Mouse (Mus musculus): ENCODE results near the gene Rasgef1a. TPM values are rescaled to one million over a fixed set of nuclear protein-coding genes. Genes with fewer than 3 reads are reported as not detected.

The Rasgef1a gene
- polyA plus RNA-seq, 2 experiments = 0.15 TPM; not detected in 1

DNA sequence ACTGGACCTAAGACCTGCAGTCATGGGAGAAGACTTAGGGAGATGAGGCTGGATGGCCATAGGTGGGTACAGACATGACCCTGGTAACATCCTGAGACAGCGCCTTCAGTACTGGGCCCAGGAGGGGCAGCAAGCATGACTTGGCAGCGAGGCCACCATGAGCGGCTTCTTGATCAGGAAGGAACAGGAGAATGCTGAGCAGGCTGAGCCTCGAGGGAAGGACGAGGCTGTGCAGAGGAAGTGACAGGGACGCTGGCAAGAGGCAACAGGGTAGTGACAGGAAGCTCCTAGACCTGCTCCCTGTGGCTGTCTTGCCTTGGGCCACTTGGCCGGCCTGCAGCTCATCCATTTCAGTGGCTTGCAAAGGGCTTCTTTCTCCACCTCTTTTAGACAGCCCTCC is 66.2 kb downstream of the Rasgef1a start:
- no peak overlapping the region for H3K4me3 ChIP-seq (replicated peaks; ENCODE audit: low read length)
- H3K27me3 ChIP-seq (ENCODE audit: control insufficient read depth, insufficient read depth, low read length) = no peaks in the 10 kb centered on the region
- no peak overlapping the region for H3K27ac ChIP-seq (replicated peaks; ENCODE audit: low read depth, low read length)
- no peaks in the 10 kb centered on the region for H3K4me1 ChIP-seq (ENCODE audit: control insufficient read depth, insufficient read depth, low read length)
- no peak overlapping the region for H3K4me2 ChIP-seq (replicated peaks; ENCODE audit: low read depth, low read length, severe bottlenecking)
- H3K36me3 ChIP-seq (ENCODE audit: control insufficient read depth, insufficient read depth, low read length) = no peaks in the 10 kb centered on the region
- TF ChIP-seq POLR2A (IDR thresholded peaks at IDR 0.05; ENCODE audit: borderline replicate concordance, extremely low read depth, insufficient read depth, insufficient read length) = no peak
- WGBS = 81% methylated on average over 7 of the region's 7 CpGs
- no peak for DNase-seq (ENCODE audit: low spot score)
- no peak for ATAC-seq (ENCODE audit: low FRiP score, low read depth)
- no peak overlapping the region; the same call in 1 of the 2 replicates for H3K9ac ChIP-seq (ENCODE audit: low read depth, low read length, severe bottlenecking)
- H3K9me3 ChIP-seq (ENCODE audit: control insufficient read depth, low read length) = no peaks in the 10 kb centered on the region

GRCm38 (mm10) chr6:118078751-118079150 is 67.5 kb downstream of the Rasgef1a start:
- no peaks in the 10 kb centered on the region for H3K27me3 ChIP-seq (ENCODE audit: control insufficient read depth, insufficient read depth, low read length)
- no peak for TF ChIP-seq POLR2A (IDR thresholded peaks at IDR 0.05; ENCODE audit: borderline replicate concordance, extremely low read depth, insufficient read depth, insufficient read length)
- H3K4me2 ChIP-seq (replicated peaks; ENCODE audit: low read depth, low read length, severe bottlenecking) = no peak overlapping the region
- H3K9ac ChIP-seq (ENCODE audit: low read depth, low read length, severe bottlenecking) = no peak overlapping the region
- no peak for ATAC-seq (ENCODE audit: low FRiP score, low read depth)
- DNase-seq (ENCODE audit: low spot score) = no peak
- WGBS = 56% methylated on average over 10 of the region's 10 CpGs
- no peaks in the 10 kb centered on the region for H3K4me1 ChIP-seq (ENCODE audit: control insufficient read depth, insufficient read depth, low read length)
- H3K27ac ChIP-seq (replicated peaks; ENCODE audit: low read depth, low read length) = no peak overlapping the region
- no peaks in the 10 kb centered on the region for H3K9me3 ChIP-seq (ENCODE audit: control insufficient read depth, low read length)
- H3K36me3 ChIP-seq (ENCODE audit: control insufficient read depth, insufficient read depth, low read length) = no peaks in the 10 kb centered on the region
- no peak overlapping the region for H3K4me3 ChIP-seq (replicated peaks; ENCODE audit: low read length)

DNA sequence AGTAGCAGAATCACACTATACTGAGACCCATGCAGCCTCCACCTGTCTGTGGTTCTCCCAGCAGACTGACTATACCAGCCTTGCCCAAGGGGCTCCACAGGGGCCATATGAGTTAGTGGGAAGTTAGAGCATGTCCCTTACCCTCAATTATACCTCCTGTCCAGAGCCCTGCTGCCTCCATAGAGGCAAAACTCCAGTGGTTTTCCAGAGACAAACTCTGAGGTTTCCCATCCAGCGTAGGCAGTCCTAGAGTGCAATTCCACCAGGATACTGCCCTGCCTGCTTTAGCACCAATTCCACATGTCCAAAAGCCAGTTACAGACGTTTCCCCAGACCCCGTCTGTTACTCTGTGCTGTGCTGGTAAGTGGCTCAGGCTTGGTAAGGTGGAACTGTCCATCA is 68.1 kb downstream of the Rasgef1a start:
- Histone ChIP-seq H3K27ac (replicated peaks; ENCODE audit: low read depth, low read length) (no peak overlapping the region), H3K4me3 (replicated peaks; ENCODE audit: low read length) (no peak overlapping the region), H3K4me1 (ENCODE audit: control insufficient read depth, insufficient read depth, low read length) (no peaks in the 10 kb centered on the region), H3K27me3 (ENCODE audit: control insufficient read depth, insufficient read depth, low read length) (no peaks in the 10 kb centered on the region), H3K9ac (ENCODE audit: low read depth, low read length, severe bottlenecking) (no peak overlapping the region), H3K9me3 (ENCODE audit: control insufficient read depth, low read length) (no peaks in the 10 kb centered on the region), H3K36me3 (ENCODE audit: control insufficient read depth, insufficient read depth, low read length) (no peaks in the 10 kb centered on the region), H3K4me2 (replicated peaks; ENCODE audit: low read depth, low read length, severe bottlenecking) (no peak overlapping the region)
- no peak for ATAC-seq (ENCODE audit: low FRiP score, low read depth)
- TF ChIP-seq POLR2A (IDR thresholded peaks at IDR 0.05; ENCODE audit: borderline replicate concordance, extremely low read depth, insufficient read depth, insufficient read length) = no peak
- no peak for DNase-seq (ENCODE audit: low spot score)
- 51% methylated on average over 3 of the region's 3 CpGs for WGBS

GRCm38 (mm10) chr6:118079762-118080465 is 68.7 kb downstream of the Rasgef1a start:
- ATAC-seq (ENCODE audit: low FRiP score, low read depth) (no peak), DNase-seq (ENCODE audit: low spot score) (no peak)
- no peak overlapping the region for H3K27ac ChIP-seq (replicated peaks; ENCODE audit: low read depth, low read length)
- no peak overlapping the region for H3K9ac ChIP-seq (ENCODE audit: low read depth, low read length, severe bottlenecking)
- no peaks in the 10 kb centered on the region for H3K9me3 ChIP-seq (ENCODE audit: control insufficient read depth, low read length)
- 56% methylated on average over 10 of the region's 10 CpGs for WGBS
- H3K4me3 ChIP-seq (replicated peaks; ENCODE audit: low read length) = no peak overlapping the region
- TF ChIP-seq POLR2A (IDR thresholded peaks at IDR 0.05; ENCODE audit: borderline replicate concordance, extremely low read depth, insufficient read depth, insufficient read length) = no peak
- H3K27me3 ChIP-seq (ENCODE audit: control insufficient read depth, insufficient read depth, low read length) = no peaks in the 10 kb centered on the region
- H3K4me2 ChIP-seq (replicated peaks; ENCODE audit: low read depth, low read length, severe bottlenecking) = no peak overlapping the region
- H3K36me3 ChIP-seq (ENCODE audit: control insufficient read depth, insufficient read depth, low read length) = no peaks in the 10 kb centered on the region
- H3K4me1 ChIP-seq (ENCODE audit: control insufficient read depth, insufficient read depth, low read length) = no peaks in the 10 kb centered on the region

DNA sequence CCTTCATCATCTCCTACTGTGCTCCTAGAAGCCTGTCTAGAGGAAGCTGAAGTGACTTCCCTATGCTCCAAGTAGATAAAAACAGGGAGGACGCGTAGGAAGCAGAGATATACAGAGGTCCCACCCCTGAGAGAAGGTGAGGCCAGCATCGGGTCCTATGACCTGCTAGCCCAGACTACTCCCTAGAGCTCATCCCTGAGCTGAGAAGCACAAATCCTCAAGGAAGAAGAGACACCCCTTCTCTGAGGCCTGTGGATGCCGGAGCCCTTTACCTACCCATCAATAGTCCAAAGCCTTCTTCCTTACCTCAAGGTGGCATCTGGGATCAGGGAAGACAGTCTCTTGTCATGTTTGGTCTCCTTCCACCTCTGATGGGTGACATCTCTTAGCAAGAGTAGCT is 69.5 kb downstream of the Rasgef1a start:
- no peak for DNase-seq (ENCODE audit: low spot score)
- WGBS = 98% methylated on average over 4 of the region's 4 CpGs
- H3K27me3 ChIP-seq (ENCODE audit: control insufficient read depth, insufficient read depth, low read length) = no peaks in the 10 kb centered on the region

More for the DNA sequence above, 69.5 kb downstream of the Rasgef1a start:
- Histone ChIP-seq H3K4me2 (replicated peaks; ENCODE audit: low read depth, low read length, severe bottlenecking) (no peak overlapping the region), H3K9me3 (ENCODE audit: control insufficient read depth, low read length) (no peaks in the 10 kb centered on the region), H3K36me3 (ENCODE audit: control insufficient read depth, insufficient read depth, low read length) (no peaks in the 10 kb centered on the region), H3K4me1 (ENCODE audit: control insufficient read depth, insufficient read depth, low read length) (no peaks in the 10 kb centered on the region), H3K4me3 (replicated peaks; ENCODE audit: low read length) (no peak overlapping the region), H3K9ac (ENCODE audit: low read depth, low read length, severe bottlenecking) (no peak overlapping the region), H3K27ac (replicated peaks; ENCODE audit: low read depth, low read length) (no peak overlapping the region)
- ATAC-seq (ENCODE audit: low FRiP score, low read depth) = no peak
- TF ChIP-seq POLR2A (IDR thresholded peaks at IDR 0.05; ENCODE audit: borderline replicate concordance, extremely low read depth, insufficient read depth, insufficient read length) = no peak

All from limb, embryonic 14.5 days (tissue).